Mouse (Mus musculus) olfactory bulb, adult 2 months (tissue): Measurements from ENCODE around the gene Gm12248.

Experiments used
- CTCF ChIP-seq: fragments of 200-500 bp; IDR thresholded peaks from 2 replicates; pipeline ENCODE4 v1.5.1; 2012; ENCODE audit warnings: low read depth, mild to moderate bottlenecking, low read length, moderate library complexity; ENCODE audit not compliant: insufficient read depth
- POLR2A ChIP-seq: fragments of 200-500 bp; IDR thresholded peaks from 2 replicates; pipeline ENCODE4 v1.6.1; 2012; ENCODE audit warnings: mild to moderate bottlenecking, low read depth, low read length, moderate library complexity; ENCODE audit not compliant: insufficient read depth

- no peak for TF ChIP-seq CTCF
- no peak for TF ChIP-seq POLR2A
Observed at GRCm38 (mm10) chr11:58107009-58107408, 14.1 kb upstream of the Gm12248 start.
